33 mouse cellular contexts compared by ENCODE assay signal in genomic region chr14:114504976-114505375, GRCm38 (mm10).
"Had no signal": no experiment of that assay in that cellular context is flagged by ENCODE, and none has a peak within 500 bp of the region (broad histone marks: within the 10 kb centered on the region; RNA-seq: fewer than 3 reads in every experiment).

No protein-coding gene starts in this region.

- ATAC-seq: hindbrain, embryonic 16.5 days; hindbrain, postnatal 0 days; inflammation-experienced regulatory T-cells, adult 6 months; intestine, embryonic 15.5 days; intestine, embryonic 16.5 days; intestine, postnatal 0 days had no signal

- H3K4me3 ChIP-seq: heart, embryonic 12.5 days; heart, embryonic 13.5 days; heart, embryonic 15.5 days; hindbrain, embryonic 10.5 days; hindbrain, embryonic 12.5 days; hindbrain, embryonic 13.5 days; hindbrain, embryonic 15.5 days; intestine, embryonic 15.5 days; kidney, embryonic 15.5 days; layer of hippocampus, adult 2 months had no signal

- DNase-seq: heart, postnatal 10 days; heart, postnatal 14 days; heart, postnatal 36 days; heart, postnatal 4 days; kidney, adult 11 months; kidney, adult 18-20 months; kidney, adult 2 months; kidney, adult 8-10 months; kidney, adult 9 months; kidney, postnatal 10 days; kidney, postnatal 14 days; kidney, postnatal 25 days; kidney, postnatal 36 days; kidney, postnatal 4 days; layer of hippocampus, adult 9-11 months; layer of hippocampus, postnatal 36 days had no signal

- H3K27ac ChIP-seq: heart, embryonic 13.5 days; heart, embryonic 15.5 days; hindbrain, embryonic 10.5 days; hindbrain, embryonic 12.5 days; hindbrain, embryonic 13.5 days; hindbrain, embryonic 14.5 days; hindbrain, embryonic 15.5 days; hindbrain, postnatal 0 days; intestine, embryonic 15.5 days; kidney, embryonic 15.5 days; kidney, postnatal 0 days; layer of hippocampus, adult 2 months had no signal
